Mouse (Mus musculus) embryonic facial prominence, embryonic 11.5 days (tissue): ENCODE measurements around the gene Plekhn1. TPM values are rescaled to one million over a fixed set of nuclear protein-coding genes. Genes with fewer than 3 reads are reported as not detected.
A peak's percentile ranks its signal among the peaks of the same experiment; 100 is the strongest.

Experiments
- ATAC-seq: fragments of 200-750 bp; cut with Nextera tagmentation; replicated peaks from 2 replicates; pipeline ENCODE4 v1.8.0; 2017; ENCODE audit warnings: low read depth; ENCODE audit not compliant: insufficient number of reproducible peaks, low FRiP score, low TSS enrichment
- DNase-seq: peaks from one replicate; pipeline ENCODE4 v3.0.0-alpha.2; 2015; ENCODE audit warnings: low spot score
- H3K27ac ChIP-seq: fragments of 300-500 bp; sonication (generic); replicated peaks from 2 replicates; pipeline ENCODE4 v1.5.1; 2014; ENCODE audit warnings: mild to moderate bottlenecking, low read depth, low read length, control low read depth
- H3K27me3 ChIP-seq: fragments of 300-500 bp; sonication (generic); 2 replicates; pipeline ENCODE4 v1.6.1; 2014; ENCODE audit warnings: mild to moderate bottlenecking, low read length, moderate library complexity, mixed read lengths; ENCODE audit not compliant: control insufficient read depth, insufficient read depth
- H3K36me3 ChIP-seq: fragments of 300-500 bp; sonication (generic); replicated peaks from 2 replicates; pipeline ENCODE4 v1.6.1; 2014; ENCODE audit warnings: low read depth, mild to moderate bottlenecking, low read length, moderate library complexity, mixed read lengths; ENCODE audit not compliant: control insufficient read depth, insufficient read depth
- H3K4me1 ChIP-seq: fragments of 300-500 bp; sonication (generic); 2 replicates; pipeline ENCODE4 v1.6.1; 2014; ENCODE audit warnings: low read length, mixed read lengths; ENCODE audit not compliant: control insufficient read depth, insufficient read depth
- H3K4me2 ChIP-seq: fragments of 300-500 bp; sonication (generic); 2 replicates; pipeline ENCODE4 v1.6.1; 2014; ENCODE audit warnings: low read depth, mild to moderate bottlenecking, control low read depth, low read length, moderate library complexity
- H3K4me3 ChIP-seq: fragments of 300-500 bp; sonication (generic); 2 replicates; pipeline ENCODE4 v1.5.1; 2014; ENCODE audit warnings: low read depth, low read length, control low read depth
- H3K9ac ChIP-seq: fragments of 300-500 bp; sonication (generic); replicated peaks from 2 replicates; pipeline ENCODE4 v1.6.1; 2014; ENCODE audit warnings: mild to moderate bottlenecking, control low read depth, low read length
- H3K9me3 ChIP-seq: fragments of 300-500 bp; sonication (generic); replicated peaks from 2 replicates; pipeline ENCODE4 v1.6.1; 2016; ENCODE audit warnings: mild to moderate bottlenecking, low read length, inconsistent platforms, mixed read lengths; ENCODE audit not compliant: control insufficient read depth
- WGBS: fragments of 180-500 bp; shearing (Covaris S2); extraction: QIAGEN DNeasy Blood & Tissue Kit; methylation state at CpG from one replicate; pipeline ENCODE4 v1.1.7; 2014; 5-methylcytosine and 5-hydroxymethylcytosine counted together
- polyA plus RNA-seq: library from polyadenylated mRNA; unstranded; fragments of >200 nt; fragmentation: Nextera tagmentation; extraction: Ambion mirVana; gene quantifications from 2 replicates; pipeline ENCODE4 v1.2.1, GENCODE M21; 2014

Gene Plekhn1
- polyA plus RNA-seq, 1 experiment from 2014 or later = 15.3 TPM

DNA sequence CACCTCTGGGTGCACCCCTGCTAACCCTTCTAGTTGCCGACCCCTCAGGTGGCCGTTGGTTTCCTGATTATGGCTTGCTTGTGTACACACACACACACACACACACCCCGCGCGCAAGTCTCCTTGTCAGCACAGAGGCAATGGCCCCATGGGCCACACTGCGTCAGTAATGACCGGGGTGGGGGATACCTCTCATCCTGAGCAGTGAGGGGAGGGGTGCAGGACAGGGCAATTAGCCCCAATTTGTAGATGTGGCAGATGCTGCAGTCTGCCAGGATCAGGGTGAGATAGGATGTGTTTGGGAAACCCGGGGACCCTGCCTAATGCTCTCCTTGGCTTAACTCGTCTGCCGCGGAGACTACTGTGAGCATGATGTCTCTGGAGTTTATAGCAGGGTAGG lies 14.9 kb upstream of the Plekhn1 start:
- H3K27me3 ChIP-seq = peaks cover 4% of the 10 kb centered on the region
- peaks cover 9% of the 10 kb centered on the region for H3K36me3 ChIP-seq
- H3K4me2 ChIP-seq = no peak overlapping the region
- ATAC-seq (no peak), DNase-seq (no peak)
- no peak overlapping the region for H3K4me3 ChIP-seq
- H3K4me1 ChIP-seq = no peaks in the 10 kb centered on the region
- no peaks in the 10 kb centered on the region for H3K9me3 ChIP-seq
- H3K27ac ChIP-seq = no peak overlapping the region
- 60% methylated on average over 11 of the region's 11 CpGs for WGBS
- H3K9ac ChIP-seq = no peak overlapping the region

DNA sequence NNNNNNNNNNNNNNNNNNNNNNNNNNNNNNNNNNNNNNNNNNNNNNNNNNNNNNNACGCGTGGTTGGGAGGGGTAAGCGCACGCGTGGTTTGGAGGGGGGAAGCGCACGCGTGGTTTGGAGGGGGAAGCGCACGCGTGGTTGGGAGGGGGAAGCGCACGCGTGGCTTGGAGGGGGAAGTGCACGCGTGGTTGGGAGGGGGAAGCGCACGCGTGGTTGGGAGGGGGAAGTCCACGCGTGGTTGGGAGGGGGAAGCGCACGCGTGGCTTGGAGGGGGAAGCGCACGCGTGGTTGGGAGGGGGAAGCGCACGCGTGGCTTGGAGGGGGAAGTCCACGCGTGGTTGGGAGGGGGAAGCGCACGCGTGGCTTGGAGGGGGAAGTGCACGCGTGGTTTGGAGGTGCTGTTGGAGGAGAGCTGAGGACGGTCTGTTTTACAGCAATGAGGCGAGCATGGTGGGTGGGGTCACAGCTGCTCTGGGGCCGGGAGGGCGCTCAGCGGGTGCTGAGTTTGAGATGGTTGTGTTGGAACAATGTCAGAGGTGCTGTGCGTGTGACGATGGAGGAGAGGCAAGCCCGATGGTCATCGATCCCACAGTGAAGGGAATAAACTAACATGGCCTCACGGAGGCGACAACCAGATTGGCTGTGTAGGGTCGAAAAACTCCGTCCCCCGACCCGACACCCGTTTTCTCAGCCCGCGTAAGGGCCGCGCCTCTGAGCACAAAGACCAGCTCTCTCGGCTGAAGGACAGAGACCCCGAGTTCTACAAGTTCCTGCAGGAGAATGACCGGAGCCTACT lies 2.2 kb upstream of the Plekhn1 start:
- Histone ChIP-seq H3K4me3 (peak overlapping the region; percentile 92), H3K27me3 (no peaks in the 10 kb centered on the region), H3K9ac (peak overlapping the region; percentile 82), H3K4me2 (peak overlapping the region; percentile 71), H3K9me3 (no peaks in the 10 kb centered on the region), H3K36me3 (peaks cover 18% of the 10 kb centered on the region), H3K27ac (peak overlapping the region; percentile 94), H3K4me1 (no peaks in the 10 kb centered on the region; the same call in 1 of the 2 replicates)
- 25% methylated on average over 55 of the region's 60 CpGs for WGBS
- peak; percentile 41 for DNase-seq
- no peak for ATAC-seq

DNA sequence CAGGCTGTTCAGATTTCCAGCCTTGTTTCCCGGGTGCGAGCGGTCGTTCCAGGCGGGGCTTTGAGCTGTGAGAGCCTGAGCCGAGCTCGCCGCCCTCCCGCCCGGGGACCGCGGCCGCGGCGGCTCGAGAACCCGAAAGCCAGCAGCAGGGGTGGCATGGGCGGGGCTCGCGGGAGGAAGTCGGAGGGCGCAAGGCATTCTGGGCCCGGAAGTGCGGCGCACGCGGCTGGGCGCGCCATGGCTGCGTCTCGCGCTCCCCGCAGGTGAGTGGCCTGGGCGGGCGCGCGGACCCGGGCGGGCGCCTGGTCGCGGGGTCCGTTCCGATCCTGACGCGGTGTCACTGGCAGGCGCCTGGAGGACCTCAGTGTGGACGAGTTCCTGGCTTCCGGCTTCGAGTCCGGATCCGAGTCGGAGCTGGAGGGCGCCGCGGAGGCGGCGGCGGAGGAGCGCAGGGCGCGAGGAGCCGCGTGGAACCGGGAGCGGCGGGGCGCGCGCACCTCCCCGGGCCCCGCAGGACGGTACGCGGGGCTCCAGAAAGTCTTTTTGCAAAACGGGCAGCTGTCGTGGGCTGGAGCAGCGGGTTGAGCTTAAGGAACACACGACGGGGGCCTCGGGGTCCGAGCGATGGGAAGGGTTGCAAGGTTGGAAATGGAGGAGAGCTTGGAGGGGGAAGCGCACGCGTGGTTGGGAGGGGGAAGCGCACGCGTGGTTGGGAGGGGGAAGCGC lies 1.3 kb upstream of the Plekhn1 start, which contains the start of gene Noc2l:
TSS of gene Noc2l (plus strand) at position 203 of the 726 bp plus-strand sequence.
- H3K9me3 ChIP-seq = no peaks in the 10 kb centered on the region
- H3K27me3 ChIP-seq = no peaks in the 10 kb centered on the region
- peak within 1 kb of the TSS; percentile 89 for H3K4me2 ChIP-seq
- DNase-seq = peak; percentile 95
- H3K9ac ChIP-seq = peak within 1 kb of the TSS; percentile 82
- H3K4me3 ChIP-seq = peak within 1 kb of the TSS; percentile 92
- peaks cover 20% of the 10 kb centered on the region for H3K36me3 ChIP-seq
- H3K4me1 ChIP-seq = no peaks in the 10 kb centered on the region; the same call in 1 of the 2 replicates
- WGBS = under 1% methylated on average over 86 of the region's 90 CpGs
- peak within 1 kb of the TSS; percentile 94 for H3K27ac ChIP-seq
- ATAC-seq = peak; percentile 84

DNA sequence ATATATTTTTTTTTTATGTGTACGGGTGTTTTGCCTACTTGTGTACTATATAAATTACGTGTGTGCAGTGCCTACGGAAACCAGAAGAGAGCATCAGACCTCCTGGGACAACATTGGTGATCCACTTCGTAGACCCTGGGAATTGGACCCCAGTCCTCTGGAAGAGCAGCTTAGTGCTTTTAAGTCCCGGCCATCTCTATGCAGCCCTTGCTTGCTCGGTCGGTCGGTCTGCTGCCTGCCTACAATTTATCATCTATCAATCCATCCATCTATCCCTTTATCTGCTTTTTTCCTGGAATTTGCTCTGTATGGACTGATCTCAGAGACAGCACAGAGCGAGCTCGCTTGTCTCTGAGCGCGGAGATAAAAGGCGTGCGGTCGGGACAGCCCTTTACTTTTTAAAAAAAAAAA lies 708 bp upstream of the Plekhn1 start:
- DNase-seq (peak; percentile 64), ATAC-seq (no peak)
- Histone ChIP-seq H3K27me3 (no peaks in the 10 kb centered on the region), H3K4me3 (peak overlapping the region; percentile 92), H3K9ac (peak overlapping the region; percentile 82), H3K4me2 (peak overlapping the region; percentile 71), H3K36me3 (peaks cover 14% of the 10 kb centered on the region), H3K4me1 (no peaks in the 10 kb centered on the region; the same call in 1 of the 2 replicates), H3K27ac (no peak overlapping the region), H3K9me3 (no peaks in the 10 kb centered on the region)
- WGBS = under 1% methylated on average over 15 of the region's 15 CpGs

DNA sequence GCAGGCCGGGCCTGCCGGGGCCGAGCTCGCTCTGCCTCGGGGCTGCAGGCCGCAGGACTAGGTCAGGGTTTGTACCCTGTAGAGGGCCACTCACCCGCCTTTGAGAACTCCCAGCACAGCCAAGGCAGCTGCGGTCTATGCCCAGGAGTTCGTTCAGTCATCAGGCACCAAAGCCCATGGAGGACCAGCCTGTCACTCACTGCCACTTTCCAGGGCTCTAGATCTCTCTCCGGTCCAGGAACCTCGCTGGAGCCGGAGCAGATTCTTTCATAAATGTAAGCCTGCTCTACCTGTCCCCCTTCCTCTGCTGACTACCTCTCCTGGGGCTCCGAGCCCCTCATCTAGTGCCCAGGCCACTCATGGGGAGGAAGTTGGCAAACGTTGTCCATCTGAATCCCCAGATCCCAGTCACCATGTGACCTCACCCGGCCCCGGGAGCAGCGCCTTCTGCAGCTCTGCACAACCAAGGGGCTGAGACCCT lies 596 bp downstream of the Plekhn1 start:
- WGBS = under 1% methylated on average over 17 of the region's 17 CpGs

DNA sequence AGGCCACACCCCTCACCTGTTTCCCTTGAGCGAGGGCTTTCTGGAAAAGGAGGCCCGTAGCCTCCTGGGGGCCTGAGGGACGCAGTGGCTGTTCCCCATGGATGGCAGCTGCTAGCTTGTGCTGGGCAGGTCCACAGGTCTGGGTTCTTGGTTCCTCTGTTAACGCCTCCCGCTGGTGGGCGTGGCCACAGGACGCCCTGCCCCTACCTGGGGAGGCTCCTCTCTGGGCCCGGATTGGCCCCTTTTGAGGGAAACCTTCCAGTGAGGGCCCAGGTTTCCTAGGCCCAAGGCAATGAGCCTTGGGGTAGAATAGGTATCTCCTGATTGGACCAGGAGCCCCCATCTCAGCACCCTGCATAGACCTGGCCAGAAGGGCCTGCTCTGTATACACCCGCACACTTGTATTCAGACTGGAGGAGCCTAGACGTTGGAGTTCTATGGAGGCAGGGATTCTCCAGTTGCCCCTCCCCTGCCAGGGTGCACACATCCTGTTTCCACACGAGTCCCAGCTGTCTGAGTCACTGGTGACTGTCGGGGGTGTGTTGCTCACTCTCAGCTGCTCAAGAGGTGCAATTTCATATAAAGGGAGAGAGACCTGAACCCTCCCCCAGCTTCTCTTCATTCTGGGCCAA lies 6.1 kb downstream of the Plekhn1 start:
- Histone ChIP-seq H3K27ac (no peak overlapping the region), H3K4me1 (no peaks in the 10 kb centered on the region; the same call in 1 of the 2 replicates), H3K9me3 (no peaks in the 10 kb centered on the region), H3K4me2 (no peak overlapping the region; the same call in 1 of the 2 replicates), H3K36me3 (peaks cover 11% of the 10 kb centered on the region), H3K27me3 (no peaks in the 10 kb centered on the region), H3K9ac (0 out of 2 replicates have a peak overlapping the region, but pooled peaks have one; percentile 13), H3K4me3 (no peak overlapping the region)
- peak; percentile 40; the same call in 1 of the 2 replicates for ATAC-seq
- 24% methylated on average over 12 of the region's 12 CpGs for WGBS
- DNase-seq = no peak

More for the DNA sequence above, 596 bp downstream of the Plekhn1 start:
- Histone ChIP-seq H3K9ac (peak overlapping the region; percentile 77), H3K4me1 (no peaks in the 10 kb centered on the region; the same call in 1 of the 2 replicates), H3K27me3 (no peaks in the 10 kb centered on the region), H3K9me3 (no peaks in the 10 kb centered on the region), H3K4me2 (peak overlapping the region; percentile 89), H3K27ac (peak overlapping the region; percentile 70; the same call in 1 of the 2 replicates), H3K4me3 (peak overlapping the region; percentile 74), H3K36me3 (peaks cover 13% of the 10 kb centered on the region)
- DNase-seq (peak; percentile 42), ATAC-seq (no peak)

DNA sequence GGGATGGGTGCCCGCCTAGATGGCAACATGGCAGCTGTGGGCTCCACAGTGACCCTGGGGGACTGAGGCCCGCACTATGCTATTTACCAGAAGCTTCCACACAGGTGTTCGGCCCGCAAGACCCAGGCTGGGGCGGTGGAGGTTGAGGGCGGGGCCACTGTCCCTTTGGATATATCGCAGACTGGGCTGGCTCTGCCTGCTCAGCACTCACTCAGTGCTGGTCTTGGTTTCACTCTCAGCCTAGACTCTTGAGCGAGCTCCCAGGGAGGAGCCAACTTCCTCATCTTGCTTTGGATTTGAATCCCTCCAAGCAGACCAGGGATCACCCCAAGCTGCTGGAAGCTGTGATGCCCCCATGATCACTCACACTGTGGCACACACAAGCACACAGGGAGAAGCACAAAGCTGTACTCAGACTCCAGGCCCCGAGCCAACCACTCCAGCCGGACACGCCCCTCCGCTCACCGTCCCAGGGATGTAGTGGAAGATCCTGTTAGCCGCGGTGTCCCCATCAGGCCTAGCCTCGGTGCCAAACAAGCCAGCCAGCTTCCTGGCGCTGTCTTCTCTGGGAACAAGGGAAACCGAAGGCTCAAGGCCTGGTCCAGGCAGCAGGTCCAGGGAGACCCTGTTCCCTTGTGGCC lies 6.8 kb downstream of the Plekhn1 start:
- WGBS = 41% methylated on average over 18 of the region's 18 CpGs
- Histone ChIP-seq H3K4me2 (no peak overlapping the region; the same call in 1 of the 2 replicates), H3K9me3 (no peaks in the 10 kb centered on the region), H3K27ac (no peak overlapping the region), H3K9ac (0 out of 2 replicates have a peak overlapping the region, but pooled peaks have one; percentile 13), H3K27me3 (no peaks in the 10 kb centered on the region), H3K4me3 (no peak overlapping the region), H3K36me3 (peaks cover 11% of the 10 kb centered on the region), H3K4me1 (no peaks in the 10 kb centered on the region; the same call in 1 of the 2 replicates)
- DNase-seq (no peak), ATAC-seq (peak; percentile 18; the same call in 1 of the 2 replicates)
